Mouse (Mus musculus) MEL (cell line): Measurements from ENCODE around the gene Flot2. TPM values are rescaled to one million over a fixed set of nuclear protein-coding genes. Genes with fewer than 3 reads are reported as not detected.

ENCODE experiments used
- DNase-seq: peaks from one replicate; pipeline ENCODE4 v3.0.0; 2011; ENCODE audit warnings: low read depth, low spot score
- H3K27ac ChIP-seq: 2 replicates; pipeline ENCODE4 v1.5.1; 2012; ENCODE audit warnings: low read depth, mild to moderate bottlenecking, control low read depth, low read length, moderate library complexity; ENCODE audit not compliant: control insufficient read depth
- H3K27me3 ChIP-seq, 2 experiments: fragments of 150-350 bp in 1 of 2; sonication (generic) in 1 of 2; 2 replicates each; pipeline ENCODE4 v1.6.1; 2012; ENCODE audit warnings: low read length in 2 of 2, mild to moderate bottlenecking in 2 of 2, improper control_type of control experiment in 1 of 2, moderate library complexity in 1 of 2; ENCODE audit not compliant: insufficient read depth in 2 of 2, control insufficient read depth in 1 of 2
- H3K36me3 ChIP-seq, 2 experiments: 2 replicates each; pipeline ENCODE4 v1.6.1; 2012 to 2014; ENCODE audit warnings: low read length in 2 of 2, improper control_type of control experiment in 1 of 2, inconsistent platforms in 1 of 2, mild to moderate bottlenecking in 1 of 2; ENCODE audit not compliant: insufficient read depth in 2 of 2, control insufficient read depth in 1 of 2
- H3K4me1 ChIP-seq, 2 experiments: fragments of 150-350 bp in 1 of 2; sonication (generic) in 1 of 2; 2 replicates each; pipeline ENCODE4 v1.6.1; 2012; ENCODE audit warnings: low read length in 2 of 2, improper control_type of control experiment in 1 of 2, mild to moderate bottlenecking in 1 of 2; ENCODE audit not compliant: insufficient read depth in 2 of 2, control insufficient read depth in 1 of 2
- H3K4me3 ChIP-seq, 2 experiments: fragments of 150-350 bp in 1 of 2; sonication (generic) in 1 of 2; 2 replicates each; pipeline ENCODE4 v1.5.1; 2012; ENCODE audit warnings: low read depth in 2 of 2, low read length in 2 of 2, mild to moderate bottlenecking in 2 of 2, moderate library complexity in 2 of 2, control low read depth in 1 of 2, improper control_type of control experiment in 1 of 2; ENCODE audit not compliant: control insufficient read depth in 1 of 2, insufficient read depth in 1 of 2
- H3K79me2 ChIP-seq: 2 replicates; pipeline ENCODE4 v1.6.1; 2012; ENCODE audit warnings: mild to moderate bottlenecking, low read length, moderate library complexity; ENCODE audit not compliant: control insufficient read depth, poor library complexity, insufficient read depth
- H3K9ac ChIP-seq: 2 replicates; pipeline ENCODE4 v1.6.1; 2012; ENCODE audit warnings: low read depth, mild to moderate bottlenecking, control low read depth, low read length, moderate library complexity; ENCODE audit not compliant: control insufficient read depth, poor library complexity, severe bottlenecking
- H3K9me3 ChIP-seq: fragments of 150-350 bp; sonication (generic); replicated peaks from 2 replicates; pipeline ENCODE4 v1.6.1; 2012; ENCODE audit warnings: mild to moderate bottlenecking, low read length, improper control_type of control experiment, moderate library complexity; ENCODE audit not compliant: insufficient read depth
- CHD1 ChIP-seq: IDR thresholded peaks from 2 replicates; pipeline ENCODE4 v1.6.1; 2012; ENCODE audit warnings: low read depth, mild to moderate bottlenecking, inconsistent platforms, low read length, improper control_type of control experiment
- CTCF ChIP-seq, 3 experiments: IDR thresholded peaks in 2 of 3; conservative IDR thresholded peaks in 1 of 3; 2 replicates each; pipeline ENCODE4 v1.5.1; 2011 to 2012; ENCODE audit warnings: low read length in 3 of 3, low read depth in 2 of 3, mild to moderate bottlenecking in 2 of 3, improper control_type of control experiment in 1 of 3, inconsistent platforms in 1 of 3, mixed read lengths in 1 of 3, moderate library complexity in 1 of 3; ENCODE audit not compliant: control insufficient read depth in 1 of 3, insufficient read depth in 1 of 3, poor library complexity in 1 of 3, severe bottlenecking in 1 of 3
- ELF1 ChIP-seq: IDR thresholded peaks from 2 replicates; pipeline ENCODE4 v1.6.1; 2014; ENCODE audit warnings: low read depth, mild to moderate bottlenecking, inconsistent platforms, low read length, improper control_type of control experiment, moderate library complexity
- EP300 ChIP-seq, 2 experiments: IDR thresholded peaks; 2 replicates each; pipeline ENCODE4 v1.6.1; 2011; ENCODE audit warnings: improper control_type of control experiment in 2 of 2, low read length in 2 of 2, low read depth in 1 of 2, mild to moderate bottlenecking in 1 of 2
- ETS1 ChIP-seq: IDR thresholded peaks from 2 replicates; pipeline ENCODE4 v1.6.1; 2012; ENCODE audit warnings: low read depth, mild to moderate bottlenecking, inconsistent platforms, low read length, improper control_type of control experiment, moderate library complexity
- GATA1 ChIP-seq: IDR thresholded peaks from 2 replicates; pipeline ENCODE4 v1.6.1; 2011; ENCODE audit warnings: low read depth, low read length, improper control_type of control experiment
- MAFK ChIP-seq: IDR thresholded peaks from 2 replicates; pipeline ENCODE4 v1.6.1; 2011; ENCODE audit warnings: low read depth, mild to moderate bottlenecking, low read length, improper control_type of control experiment, borderline replicate concordance
- MAX ChIP-seq: IDR thresholded peaks from 2 replicates; pipeline ENCODE4 v1.6.1; 2011; ENCODE audit warnings: low read length, improper control_type of control experiment
- NRF1 ChIP-seq: IDR thresholded peaks from 2 replicates; pipeline ENCODE4 v1.6.1; 2014; ENCODE audit warnings: low read depth, mild to moderate bottlenecking, inconsistent platforms, low read length, improper control_type of control experiment, moderate library complexity; ENCODE audit not compliant: poor library complexity, insufficient read depth, severe bottlenecking
- POLR2A ChIP-seq, 2 experiments: IDR thresholded peaks; 2 replicates each; pipeline ENCODE4 v1.6.1; 2011 to 2012; ENCODE audit warnings: low read length in 2 of 2, mild to moderate bottlenecking in 2 of 2, control low read depth in 1 of 2, improper control_type of control experiment in 1 of 2, low read depth in 1 of 2, moderate library complexity in 1 of 2; ENCODE audit not compliant: control insufficient read depth in 1 of 2, insufficient read depth in 1 of 2, poor library complexity in 1 of 2
- POLR2AphosphoS2 ChIP-seq: IDR thresholded peaks from 2 replicates; pipeline ENCODE4 v1.6.1; 2011; ENCODE audit warnings: low read length, improper control_type of control experiment
- SIN3A ChIP-seq: IDR thresholded peaks from 2 replicates; pipeline ENCODE4 v1.6.1; 2012; ENCODE audit warnings: low read length, improper control_type of control experiment, inconsistent platforms
- SMC3 ChIP-seq: IDR thresholded peaks from 2 replicates; pipeline ENCODE4 v1.6.1; 2011; ENCODE audit warnings: low read depth, low read length, improper control_type of control experiment
- TAL1 ChIP-seq: IDR thresholded peaks from 2 replicates; pipeline ENCODE4 v1.6.1; 2012; ENCODE audit warnings: mild to moderate bottlenecking, inconsistent platforms, low read length, moderate library complexity, mixed read lengths
- TCF12 ChIP-seq: IDR thresholded peaks from 2 replicates; pipeline ENCODE4 v1.6.1; 2014; ENCODE audit warnings: low read depth, mild to moderate bottlenecking, inconsistent platforms, low read length, improper control_type of control experiment, moderate library complexity
- UBTF ChIP-seq: IDR thresholded peaks from 2 replicates; pipeline ENCODE4 v1.6.1; 2012; ENCODE audit warnings: low read depth, mild to moderate bottlenecking, inconsistent platforms, low read length, improper control_type of control experiment, moderate library complexity, borderline replicate concordance; ENCODE audit not compliant: insufficient read depth
- USF1 ChIP-seq: IDR thresholded peaks from 2 replicates; pipeline ENCODE4 v1.6.1; 2014; ENCODE audit warnings: low read depth, mild to moderate bottlenecking, inconsistent platforms, low read length, improper control_type of control experiment, moderate library complexity
- USF2 ChIP-seq, 2 experiments: IDR thresholded peaks; 2 replicates each; pipeline ENCODE4 v1.6.1; 2011 to 2012; ENCODE audit warnings: improper control_type of control experiment in 2 of 2, low read length in 2 of 2, borderline replicate concordance in 1 of 2, inconsistent platforms in 1 of 2, low read depth in 1 of 2, mild to moderate bottlenecking in 1 of 2; ENCODE audit not compliant: insufficient read depth in 1 of 2
- ZC3H11A ChIP-seq: IDR thresholded peaks from 2 replicates; pipeline ENCODE4 v1.6.1; 2012; ENCODE audit warnings: low read depth, mild to moderate bottlenecking, inconsistent platforms, low read length, improper control_type of control experiment
- ZKSCAN1 ChIP-seq: IDR thresholded peaks from 2 replicates; pipeline ENCODE4 v1.6.1; 2012; ENCODE audit warnings: low read depth, mild to moderate bottlenecking, inconsistent platforms, low read length, improper control_type of control experiment, moderate library complexity
- ZNF384 ChIP-seq: IDR thresholded peaks from 2 replicates; pipeline ENCODE4 v1.6.1; 2012; ENCODE audit warnings: low read depth, mild to moderate bottlenecking, inconsistent platforms, low read length, improper control_type of control experiment
- polyA plus RNA-seq, 2 experiments: library from polyadenylated mRNA; stranded (reverse) in 1 of 2; unstranded in 1 of 2; fragments of >175 nt in 1 of 2; fragments of >200 nt in 1 of 2; gene quantifications; 2 replicates each; pipeline versions ENCODE4 v1.2.1 to v1.2.4; 2012; ENCODE audit warnings: low replicate concordance in 2 of 2, low read depth in 1 of 2; ENCODE audit not compliant: insufficient read length in 2 of 2, insufficient read depth in 1 of 2, missing spikeins in 1 of 2
- total RNA-seq: library from RNA; depleted of rRNA; stranded (reverse); fragments of 300-350 nt; gene quantifications from 2 replicates; pipeline ENCODE4 v1.2.3, GENCODE M21; 2012

Gene Flot2
- total and polyA plus RNA-seq, 3 experiments, result 0.08 to 0.15 TPM; not detected in 1

DNA sequence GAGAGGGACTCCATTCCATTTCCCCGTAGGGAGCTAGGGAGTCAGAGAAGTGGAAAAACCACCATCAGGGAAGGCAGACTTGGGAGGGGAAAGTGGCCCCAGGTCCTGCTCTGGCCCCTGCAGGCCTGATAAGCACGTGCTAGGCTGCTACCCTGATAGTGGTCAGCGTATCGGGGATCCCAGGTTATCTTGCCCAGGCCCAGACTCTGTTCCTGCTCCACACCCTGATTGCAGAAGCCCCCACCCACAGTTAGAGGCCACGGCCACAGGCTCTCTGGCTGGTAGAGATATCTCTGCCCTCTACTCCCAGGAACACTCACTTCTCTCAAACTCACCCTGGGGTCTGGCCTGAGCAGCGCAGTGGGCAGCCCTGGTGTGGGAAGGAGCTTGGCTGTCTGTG lies 31.9 kb downstream of the Flot2 start (continued):
- TF ChIP-seq MAX (peak; percentile 92), TAL1 (peak; percentile 97), EP300 (IDR thresholded peaks at IDR 0.05; ENCODE audit: low read depth in 1 of 2, low read length in 2 of 2) (peak; percentile 98 to 99), USF2 (IDR thresholded peaks at IDR 0.05; ENCODE audit: borderline replicate concordance in 1 of 2, insufficient read depth in 1 of 2, low read depth in 1 of 2, low read length in 2 of 2) (no peak), ZNF384 (peak; percentile 21; the same call in 1 of the 2 replicates), ELF1 (peak; percentile 35; the same call in 1 of the 2 replicates), SIN3A (peak; percentile 88), TCF12 (peak; percentile 100), ETS1 (peak; percentile 89), UBTF (no peak), SMC3 (no peak), ZC3H11A (no peak), USF1 (peak; percentile 54; the same call in 1 of the 2 replicates), CHD1 (no peak)

GRCm38 (mm10) chr11:78071938-78072337 lies 34.2 kb downstream of the Flot2 start:
- peaks cover 4% of the 10 kb centered on the region; the same call in 1 of the 2 replicates for H3K79me2 ChIP-seq
- H3K4me3 ChIP-seq, result no peak overlapping the region
- no peak for DNase-seq
- peaks cover 18 to 54% of the 10 kb centered on the region in 2 experiments for H3K4me1 ChIP-seq
- peak overlapping the region; percentile 35 for H3K27ac ChIP-seq
- no peaks in the 10 kb centered on the region for H3K27me3 ChIP-seq
- peaks cover 13 to 52% of the 10 kb centered on the region in 2 experiments for H3K36me3 ChIP-seq
- peak overlapping the region; percentile 25; the same call in 1 of the 2 replicates for H3K9ac ChIP-seq
- H3K9me3 ChIP-seq, result no peaks in the 10 kb centered on the region
- TF ChIP-seq CTCF (IDR thresholded peaks at IDR 0.05 in 2 of 3, conservative IDR thresholded peaks at IDR 0.05 in 1 of 3; ENCODE audit: control insufficient read depth in 1 of 3, insufficient read depth in 1 of 3, low read depth in 2 of 3, low read length in 3 of 3, poor library complexity in 1 of 3, severe bottlenecking in 1 of 3) (no peak), POLR2AphosphoS2 (no peak), MAFK (no peak), USF1 (no peak), NRF1 (no peak), EP300 (IDR thresholded peaks at IDR 0.05; ENCODE audit: low read depth in 1 of 2, low read length in 2 of 2) (no peak), GATA1 (no peak), ZKSCAN1 (no peak), POLR2A (IDR thresholded peaks at IDR 0.05; ENCODE audit: control insufficient read depth in 1 of 2, insufficient read depth in 1 of 2, low read depth in 1 of 2, low read length in 2 of 2, poor library complexity in 1 of 2) (no peak)
